Mouse (Mus musculus) cerebellum, adult 2 months (tissue): ENCODE measurements around the gene Htr1b. TPM values are rescaled to one million over a fixed set of nuclear protein-coding genes. Genes with fewer than 3 reads are reported as not detected.
A peak's percentile ranks its signal among the peaks of the same experiment; 100 is the strongest.

Source experiments
- DNase-seq, 2 experiments: peaks; one replicate each; pipeline ENCODE4 v3.0.0; 2021
- H3K27ac ChIP-seq: fragments of 200-500 bp; 2 replicates; pipeline ENCODE4 v1.5.1; 2012; ENCODE audit warnings: low read length, control low read depth, inconsistent platforms; ENCODE audit not compliant: insufficient read depth
- H3K27me3 ChIP-seq: fragments of 200-500 bp; 2 replicates; pipeline ENCODE4 v1.6.1; 2012; ENCODE audit warnings: inconsistent platforms, mild to moderate bottlenecking, low read length, moderate library complexity; ENCODE audit not compliant: control insufficient read depth, insufficient read depth
- H3K4me1 ChIP-seq: fragments of 200-500 bp; 2 replicates; pipeline ENCODE4 v1.6.1; 2011; ENCODE audit warnings: low read length; ENCODE audit not compliant: control insufficient read depth, insufficient read depth
- H3K4me3 ChIP-seq: fragments of 200-500 bp; replicated peaks from 2 replicates; pipeline ENCODE3; 2011; ENCODE audit warnings: mild to moderate bottlenecking, low read depth, low read length, control low read depth; ENCODE audit not compliant: insufficient read depth
- CTCF ChIP-seq: fragments of 200-500 bp; IDR thresholded peaks from 2 replicates; pipeline ENCODE4 v1.5.1; 2011; ENCODE audit warnings: low read depth, mild to moderate bottlenecking, control low read depth, low read length, moderate library complexity, borderline replicate concordance; ENCODE audit not compliant: insufficient read depth
- POLR2A ChIP-seq: fragments of 200-500 bp; IDR thresholded peaks from 2 replicates; pipeline ENCODE4 v1.6.1; 2011; ENCODE audit warnings: low read length, control low read depth, borderline replicate concordance; ENCODE audit not compliant: insufficient read depth
- WGBS: fragments of 180-500 bp; shearing (Covaris S2); methylation state at CpG from one replicate; pipeline ENCODE4 v1.1.7; 2018; 5-methylcytosine and 5-hydroxymethylcytosine counted together
- polyA plus RNA-seq: library from polyadenylated mRNA; depleted of rRNA; stranded (reverse); fragments of >200 nt; gene quantifications from 2 replicates; pipeline ENCODE4 v1.2.3, GENCODE M21; 2012; rRNA removed

The Htr1b gene
- polyA plus RNA-seq, 1 experiment, result 11.5 TPM

GRCm38 (mm10) chr9:81631581-81632091 lies 2.0 kb downstream of the Htr1b start:
- H3K27me3 ChIP-seq, result peaks cover 8% of the 10 kb centered on the region; the same call in 1 of the 2 replicates
- H3K4me1 ChIP-seq, result no peaks in the 10 kb centered on the region
- H3K27ac ChIP-seq, result no peak overlapping the region
- 4% methylated on average over 27 of the region's 27 CpGs for WGBS
- 0 out of 2 replicates have a peak, but pooled peaks have one; percentile 5 for TF ChIP-seq CTCF
- TF ChIP-seq POLR2A, result no peak
- no peak overlapping the region for H3K4me3 ChIP-seq
- no peak for DNase-seq

- WGBS, result 35% methylated on average over 9 of the region's 9 CpGs
These were observed 6.6 kb downstream of the Htr1b start for GRCm38 (mm10) chr9:81626899-81627606.

GRCm38 (mm10) chr9:81625898-81626297 lies 7.7 kb downstream of the Htr1b start:
- H3K4me1 ChIP-seq, result no peaks in the 10 kb centered on the region
- no peak overlapping the region for H3K4me3 ChIP-seq
- no peaks in the 10 kb centered on the region for H3K27me3 ChIP-seq
- no peak overlapping the region for H3K27ac ChIP-seq
- no peak for TF ChIP-seq POLR2A
- TF ChIP-seq CTCF, result no peak
- no peak for DNase-seq

More at GRCm38 (mm10) chr9:81626899-81627606, 6.6 kb downstream of the Htr1b start:
- Histone ChIP-seq H3K27ac (no peak overlapping the region), H3K4me3 (no peak overlapping the region), H3K27me3 (no peaks in the 10 kb centered on the region), H3K4me1 (no peaks in the 10 kb centered on the region)
- DNase-seq, result peak; percentile 31 to 52
- TF ChIP-seq POLR2A (no peak), CTCF (peak; percentile 86)

DNA sequence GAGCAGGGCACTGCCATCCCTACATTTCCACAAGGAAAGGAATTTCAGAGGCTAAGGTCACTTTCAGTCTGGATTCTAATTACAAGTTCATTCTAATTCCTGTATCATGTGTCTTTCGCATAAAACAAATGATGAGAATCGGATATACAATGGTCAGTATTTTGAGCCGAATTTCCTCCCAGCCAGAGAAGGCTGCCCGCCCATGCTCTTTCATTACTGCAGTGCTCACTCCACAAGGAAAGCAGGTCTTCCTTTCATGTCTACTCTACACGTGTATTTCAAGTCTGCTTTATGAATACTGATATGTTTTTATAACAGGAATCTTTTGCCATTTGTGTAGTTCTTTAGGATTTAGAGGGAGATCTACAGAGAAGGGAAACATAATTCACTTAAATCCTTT lies 10.8 kb downstream of the Htr1b start:
- Histone ChIP-seq H3K27me3 (no peaks in the 10 kb centered on the region), H3K4me3 (no peak overlapping the region), H3K27ac (no peak overlapping the region), H3K4me1 (no peaks in the 10 kb centered on the region)
- DNase-seq, result no peak
- TF ChIP-seq CTCF (no peak), POLR2A (no peak)
- 41% methylated on average over 5 of the region's 5 CpGs for WGBS

DNA sequence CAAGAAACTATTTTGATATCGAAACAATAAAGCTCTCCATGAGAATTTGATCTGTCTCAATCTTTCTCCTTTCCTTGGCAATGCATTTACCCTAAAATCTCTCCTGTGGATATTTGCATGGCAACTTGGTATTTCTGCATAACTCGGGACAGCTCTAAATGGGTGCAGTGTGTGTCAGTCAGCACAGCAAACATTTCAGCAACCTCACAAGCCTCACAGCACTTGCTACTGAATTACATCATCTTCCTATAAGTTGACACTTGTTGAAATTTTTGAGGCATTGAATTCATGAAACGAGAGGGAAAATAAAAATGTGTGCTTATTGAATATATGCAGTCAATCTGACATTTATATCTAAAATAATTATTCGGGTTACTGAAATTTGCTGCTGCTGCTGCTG lies 22.6 kb downstream of the Htr1b start:
- no peak for DNase-seq
- TF ChIP-seq POLR2A (no peak), CTCF (no peak)
- no peak overlapping the region for H3K27ac ChIP-seq

More for the DNA sequence above, 22.6 kb downstream of the Htr1b start:
- WGBS, result 77% methylated on average over 4 of the region's 4 CpGs
- Histone ChIP-seq H3K27me3 (no peaks in the 10 kb centered on the region), H3K4me3 (no peak overlapping the region), H3K4me1 (no peaks in the 10 kb centered on the region)

Other genes starting within 250 kb of the Htr1b start
- gene Mei4, start 229.8 kb upstream of the Htr1b start, polyA plus RNA-seq, result 0.64 and 0.74 TPM in 2 replicates